Mouse (Mus musculus) lung, embryonic 14.5 days (tissue): ENCODE measurements around the gene Olfr924. TPM values are rescaled to one million over a fixed set of nuclear protein-coding genes. Genes with fewer than 3 reads are reported as not detected.

Experiments
- ATAC-seq: fragments of 200-750 bp; cut with Nextera tagmentation; 2 replicates; pipeline ENCODE4 v1.8.0; 2017; ENCODE audit warnings: mild to moderate bottlenecking, moderate TSS enrichment, moderate library complexity; ENCODE audit not compliant: insufficient read depth
- DNase-seq: peaks from one replicate; pipeline ENCODE4 v3.0.0-alpha.2; 2015
- H3K27ac ChIP-seq: fragments of 300-500 bp; sonication (generic); 2 replicates; pipeline ENCODE4 v1.5.1; 2014; ENCODE audit warnings: low read depth, mild to moderate bottlenecking, moderate library complexity
- H3K27me3 ChIP-seq: fragments of 300-500 bp; sonication (generic); 2 replicates; pipeline ENCODE4 v1.6.1; 2014; ENCODE audit warnings: low read length, control low read depth; ENCODE audit not compliant: insufficient read depth
- H3K36me3 ChIP-seq: fragments of 300-500 bp; sonication (generic); 2 replicates; pipeline ENCODE4 v1.6.1; 2014; ENCODE audit warnings: control low read depth; ENCODE audit not compliant: insufficient read depth
- H3K4me1 ChIP-seq: fragments of 300-500 bp; sonication (generic); 2 replicates; pipeline ENCODE4 v1.6.1; 2014; ENCODE audit warnings: antibody characterized with exemption, control low read depth; ENCODE audit not compliant: insufficient read depth
- H3K4me2 ChIP-seq: fragments of 300-500 bp; sonication (generic); 2 replicates; pipeline ENCODE4 v1.6.1; 2014; ENCODE audit warnings: mild to moderate bottlenecking
- H3K4me3 ChIP-seq: fragments of 300-500 bp; sonication (generic); 2 replicates; pipeline ENCODE4 v1.5.1; 2014; ENCODE audit warnings: low read depth, low read length
- H3K9ac ChIP-seq: fragments of 300-500 bp; sonication (generic); 2 replicates; pipeline ENCODE4 v1.6.1; 2014
- H3K9me3 ChIP-seq: fragments of 300-500 bp; sonication (generic); 2 replicates; pipeline ENCODE4 v1.6.1; 2016; ENCODE audit warnings: low read depth, low read length, control low read depth
- CTCF ChIP-seq: IDR thresholded peaks from 2 replicates; pipeline ENCODE4 v1.5.1; 2016; ENCODE audit warnings: antibody characterized with exemption, low read depth
- WGBS: fragments of 180-500 bp; shearing (Covaris S2); extraction: QIAGEN DNeasy Blood & Tissue Kit; methylation state at CpG from one replicate; pipeline ENCODE4 v1.1.7; 2014; 5-methylcytosine and 5-hydroxymethylcytosine counted together
- polyA plus RNA-seq: library from polyadenylated mRNA; unstranded; fragments of >200 nt; fragmentation: Nextera tagmentation; extraction: Ambion mirVana; gene quantifications from 2 replicates; pipeline ENCODE4 v1.2.1, GENCODE M21; 2014

The Olfr924 gene
- polyA plus RNA-seq, 1 experiment from 2014 or later = not detected

DNA sequence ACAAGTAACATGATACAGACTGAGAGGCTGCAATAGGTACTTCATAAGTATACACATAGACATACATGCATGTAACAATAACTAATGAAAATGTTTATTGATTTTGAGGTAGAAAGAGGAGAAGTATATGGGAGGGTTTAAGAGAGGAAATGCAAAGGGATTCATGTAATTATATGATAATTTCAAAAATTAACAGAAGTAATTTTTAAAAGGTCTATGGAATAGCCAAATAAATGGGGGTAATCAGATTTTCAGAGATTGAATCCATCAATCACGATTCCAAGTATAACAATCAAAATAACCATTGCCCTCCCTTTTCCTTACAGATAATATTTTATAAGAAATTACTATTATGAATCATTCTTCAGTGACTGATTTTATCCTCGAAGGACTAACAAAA lies 32.6 kb downstream of the Olfr924 start, which contains the start of gene Olfr926:
Gene Olfr926 (plus strand): TSS at position 301 of the 400 bp plus-strand sequence.
- WGBS = 74% methylated on average over 2 of the region's 2 CpGs
- Histone ChIP-seq H3K27ac (no peak within 1 kb of the TSS), H3K36me3 (no peaks in the 10 kb centered on the region), H3K4me3 (no peak within 1 kb of the TSS), H3K4me2 (no peak within 1 kb of the TSS), H3K4me1 (no peaks in the 10 kb centered on the region), H3K9ac (no peak within 1 kb of the TSS), H3K27me3 (no peaks in the 10 kb centered on the region), H3K9me3 (no peaks in the 10 kb centered on the region; the same call in 1 of the 2 replicates)
- ATAC-seq = no peak
- no peak for TF ChIP-seq CTCF
- no peak for DNase-seq

Other genes with a start within 250 kb of the Olfr924 start
- gene Olfr914, start 239.3 kb upstream of the Olfr924 start, polyA plus RNA-seq = not detected in 2 replicates
- gene Olfr916, start 184.6 kb upstream of the Olfr924 start, polyA plus RNA-seq = not detected in 2 replicates
- not detected in 2 replicates for gene Olfr917, start 178.6 kb upstream of the Olfr924 start, polyA plus RNA-seq
- not detected in 2 replicates for gene Olfr918, start 169.8 kb upstream of the Olfr924 start, polyA plus RNA-seq
- not detected in 2 replicates for gene Olfr919, start 140.8 kb upstream of the Olfr924 start, polyA plus RNA-seq
- gene Vwa5a, start 126.2 kb upstream of the Olfr924 start, polyA plus RNA-seq = 14.7 and 15.8 TPM in 2 replicates
- 0.07 TPM in 1 of 2 replicates, not detected in the other for gene Olfr920, start 92.2 kb upstream of the Olfr924 start, polyA plus RNA-seq
- not detected in 2 replicates for gene Olfr921, start 71.4 kb upstream of the Olfr924 start, polyA plus RNA-seq
- gene Olfr922, start 29.8 kb upstream of the Olfr924 start, polyA plus RNA-seq = not detected in 2 replicates
- gene Olfr923, start 17.9 kb upstream of the Olfr924 start, polyA plus RNA-seq = not detected in 2 replicates
- not detected in 2 replicates for gene Olfr26, start 10.6 kb downstream of the Olfr924 start, polyA plus RNA-seq
- gene Olfr926, start 32.7 kb downstream of the Olfr924 start, polyA plus RNA-seq = not detected in 2 replicates
- gene Olfr930, start 85.4 kb downstream of the Olfr924 start, polyA plus RNA-seq = not detected in 2 replicates
- not detected in 2 replicates for gene Olfr933, start 127.9 kb downstream of the Olfr924 start, polyA plus RNA-seq
- gene Olfr934, start 143.9 kb downstream of the Olfr924 start, polyA plus RNA-seq = not detected in 2 replicates
- gene Olfr935, start 155.2 kb downstream of the Olfr924 start, polyA plus RNA-seq = not detected in 2 replicates
- gene Olfr146, start 178.9 kb downstream of the Olfr924 start, polyA plus RNA-seq = not detected in 2 replicates
- not detected in 2 replicates for gene Olfr937, start 220.5 kb downstream of the Olfr924 start, polyA plus RNA-seq
- gene Olfr938, start 234.4 kb downstream of the Olfr924 start, polyA plus RNA-seq = not detected in 2 replicates